Mouse (Mus musculus) cerebellum, adult 2 months (tissue): ENCODE measurements around the gene Rpl13a. TPM values are rescaled to one million over a fixed set of nuclear protein-coding genes. Genes with fewer than 3 reads are reported as not detected.

Source experiments
- DNase-seq, 2 experiments: peaks; one replicate each; pipeline ENCODE4 v3.0.0; 2021
- H3K27ac ChIP-seq: fragments of 200-500 bp; 2 replicates; pipeline ENCODE4 v1.5.1; 2012; ENCODE audit warnings: low read length, control low read depth, inconsistent platforms; ENCODE audit not compliant: insufficient read depth
- H3K27me3 ChIP-seq: fragments of 200-500 bp; 2 replicates; pipeline ENCODE4 v1.6.1; 2012; ENCODE audit warnings: inconsistent platforms, mild to moderate bottlenecking, low read length, moderate library complexity; ENCODE audit not compliant: control insufficient read depth, insufficient read depth
- H3K4me1 ChIP-seq: fragments of 200-500 bp; 2 replicates; pipeline ENCODE4 v1.6.1; 2011; ENCODE audit warnings: low read length; ENCODE audit not compliant: control insufficient read depth, insufficient read depth
- H3K4me3 ChIP-seq: fragments of 200-500 bp; replicated peaks from 2 replicates; pipeline ENCODE3; 2011; ENCODE audit warnings: mild to moderate bottlenecking, low read depth, low read length, control low read depth; ENCODE audit not compliant: insufficient read depth
- CTCF ChIP-seq: fragments of 200-500 bp; IDR thresholded peaks from 2 replicates; pipeline ENCODE4 v1.5.1; 2011; ENCODE audit warnings: low read depth, mild to moderate bottlenecking, control low read depth, low read length, moderate library complexity, borderline replicate concordance; ENCODE audit not compliant: insufficient read depth
- POLR2A ChIP-seq: fragments of 200-500 bp; IDR thresholded peaks from 2 replicates; pipeline ENCODE4 v1.6.1; 2011; ENCODE audit warnings: low read length, control low read depth, borderline replicate concordance; ENCODE audit not compliant: insufficient read depth
- WGBS: fragments of 180-500 bp; shearing (Covaris S2); methylation state at CpG from one replicate; pipeline ENCODE4 v1.1.7; 2018; 5-methylcytosine and 5-hydroxymethylcytosine counted together
- polyA plus RNA-seq: library from polyadenylated mRNA; depleted of rRNA; stranded (reverse); fragments of >200 nt; gene quantifications from 2 replicates; pipeline ENCODE4 v1.2.3, GENCODE M21; 2012; rRNA removed

The Rpl13a gene
- polyA plus RNA-seq, 1 experiment, result 1,228 TPM

GRCm38 (mm10) chr7:45076501-45076900 lies 52.1 kb downstream of the Rpl13a start:
- peaks cover 9% of the 10 kb centered on the region for H3K4me1 ChIP-seq
- no peak overlapping the region for H3K27ac ChIP-seq
- no peak overlapping the region for H3K4me3 ChIP-seq
- 90% methylated on average over 30 of the region's 30 CpGs for WGBS
- no peak for DNase-seq
- H3K27me3 ChIP-seq, result no peaks in the 10 kb centered on the region
- no peak for TF ChIP-seq POLR2A
- TF ChIP-seq CTCF, result no peak

Other genes starting within 250 kb of the Rpl13a start
- 105 and 117 TPM in 2 replicates for gene Med25, start 236.0 kb downstream of the Rpl13a start, polyA plus RNA-seq
- 29.0 and 31.9 TPM in 2 replicates for gene Fuz, start 232.7 kb downstream of the Rpl13a start, polyA plus RNA-seq
- 216 and 229 TPM in 2 replicates for gene Ap2a1, start 199.3 kb downstream of the Rpl13a start, polyA plus RNA-seq
- 0.16 and 0.40 TPM in 2 replicates for gene Tsks, start 185.6 kb downstream of the Rpl13a start, polyA plus RNA-seq
- gene Cpt1c, start 153.9 kb downstream of the Rpl13a start, polyA plus RNA-seq, result 129 and 137 TPM in 2 replicates
- gene Prmt1, start 142.2 kb downstream of the Rpl13a start, polyA plus RNA-seq, result 225 and 227 TPM in 2 replicates
- 126 and 130 TPM in 2 replicates for gene Irf3, start 131.1 kb downstream of the Rpl13a start, polyA plus RNA-seq
- gene Bcl2l12, start 130.0 kb downstream of the Rpl13a start, polyA plus RNA-seq, result 6.0 and 6.4 TPM in 2 replicates
- gene Scaf1, start 112.4 kb downstream of the Rpl13a start, polyA plus RNA-seq, result 115 and 120 TPM in 2 replicates
- 29.7 and 29.9 TPM in 2 replicates for gene Rras, start 110.8 kb downstream of the Rpl13a start, polyA plus RNA-seq
- 22.6 and 23.3 TPM in 2 replicates for gene Prr12, start 75.9 kb downstream of the Rpl13a start, polyA plus RNA-seq
- 106 and 112 TPM in 2 replicates for gene Nosip, start 66.3 kb downstream of the Rpl13a start, polyA plus RNA-seq
- gene Prrg2, start 66.1 kb downstream of the Rpl13a start, polyA plus RNA-seq, result 23.3 and 23.7 TPM in 2 replicates
- 7.6 and 8.6 TPM in 2 replicates for gene Rcn3, start 36.5 kb downstream of the Rpl13a start, polyA plus RNA-seq
- 32.1 and 33.7 TPM in 2 replicates for gene Fcgrt, start 24.9 kb downstream of the Rpl13a start, polyA plus RNA-seq
- 392 and 433 TPM in 2 replicates for gene Rps11, start 4.3 kb downstream of the Rpl13a start, polyA plus RNA-seq
- 0.16 TPM in 1 of 2 replicates, not detected in the other for gene Gm45713, start 7.5 kb upstream of the Rpl13a start, polyA plus RNA-seq
- gene Flt3l, start 7.7 kb upstream of the Rpl13a start, polyA plus RNA-seq, result 24.4 and 28.4 TPM in 2 replicates
- 52.3 and 53.1 TPM in 2 replicates for gene Pih1d1, start 25.5 kb upstream of the Rpl13a start, polyA plus RNA-seq
- 17.2 and 18.0 TPM in 2 replicates for gene Aldh16a1, start 25.8 kb upstream of the Rpl13a start, polyA plus RNA-seq
- 397 and 476 TPM in 2 replicates for gene Slc17a7, start 35.2 kb upstream of the Rpl13a start, polyA plus RNA-seq
- 0.54 and 0.57 TPM in 2 replicates for gene Gfy, start 50.8 kb upstream of the Rpl13a start, polyA plus RNA-seq
- not detected in 2 replicates for gene Pth2, start 52.2 kb upstream of the Rpl13a start, polyA plus RNA-seq
- 1.9 and 2.4 TPM in 2 replicates for gene Ccdc155, start 76.1 kb upstream of the Rpl13a start, polyA plus RNA-seq
- 0.36 and 0.51 TPM in 2 replicates for gene Dkkl1, start 83.4 kb upstream of the Rpl13a start, polyA plus RNA-seq
- gene Tead2, start 87.0 kb upstream of the Rpl13a start, polyA plus RNA-seq, result 4.7 and 5.0 TPM in 2 replicates
- gene Cd37, start 110.4 kb upstream of the Rpl13a start, polyA plus RNA-seq, result 3.1 and 4.3 TPM in 2 replicates
- gene Slc6a16, start 112.3 kb upstream of the Rpl13a start, polyA plus RNA-seq, result 2.6 and 3.1 TPM in 2 replicates
- gene Slc6a21, start 148.8 kb upstream of the Rpl13a start, polyA plus RNA-seq, result not detected in 2 replicates
- gene Trpm4, start 205.0 kb upstream of the Rpl13a start, polyA plus RNA-seq, result 17.5 and 18.9 TPM in 2 replicates
- gene Hrc, start 206.5 kb upstream of the Rpl13a start, polyA plus RNA-seq, result 0.11 and 0.31 TPM in 2 replicates
- gene Ppfia3, start 238.3 kb upstream of the Rpl13a start, polyA plus RNA-seq, result 84.3 and 85.9 TPM in 2 replicates
- 92.6 and 103 TPM in 2 replicates for gene Lin7b, start 241.8 kb upstream of the Rpl13a start, polyA plus RNA-seq